Mouse (Mus musculus) myocyte (in vitro differentiated cells): Measurements from ENCODE around the gene St6galnac3. TPM values are rescaled to one million over a fixed set of nuclear protein-coding genes. Genes with fewer than 3 reads are reported as not detected.

Experiments
- H3K27me3 ChIP-seq: one replicate; pipeline ENCODE4 v1.6.1; 2011; ENCODE audit not compliant: control insufficient read depth, insufficient read depth, insufficient read length
- H3K36me3 ChIP-seq: one replicate; pipeline ENCODE4 v1.6.1; 2011; ENCODE audit not compliant: control insufficient read depth, insufficient read depth
- H3K4me2 ChIP-seq: one replicate; pipeline ENCODE4 v1.6.1; 2011; ENCODE audit warnings: low read depth, control low read depth
- H3K4me3 ChIP-seq: one replicate; pipeline ENCODE4 v1.5.1; 2011; ENCODE audit warnings: mild to moderate bottlenecking, control low read depth, moderate library complexity
- H3K79me2 ChIP-seq: one replicate; pipeline ENCODE4 v1.6.1; 2011; ENCODE audit not compliant: control insufficient read depth, insufficient read depth
- H3ac ChIP-seq: one replicate; pipeline ENCODE4 v1.6.1; 2011; ENCODE audit not compliant: control insufficient read depth, insufficient read length
- CEBPB ChIP-seq: IDR thresholded peaks from 2 replicates; pipeline ENCODE4 v1.6.1; 2011; ENCODE audit warnings: mild to moderate bottlenecking, moderate library complexity; ENCODE audit not compliant: poor library complexity, insufficient read depth, severe bottlenecking
- E2F4 ChIP-seq: IDR thresholded peaks from one replicate; pipeline ENCODE4 v1.6.1; 2011; ENCODE audit warnings: mild to moderate bottlenecking, control low read depth, moderate library complexity; ENCODE audit not compliant: insufficient read depth
- MAX ChIP-seq: IDR thresholded peaks from one replicate; pipeline ENCODE4 v1.6.1; 2011; ENCODE audit warnings: low read depth, mild to moderate bottlenecking, control low read depth
- MYOD1 ChIP-seq, 3 experiments: IDR thresholded peaks; one replicate each; pipeline ENCODE4 v1.6.1; 2011; ENCODE audit warnings: control low read depth in 2 of 3, low read depth in 2 of 3, mild to moderate bottlenecking in 2 of 3, moderate library complexity in 1 of 3; ENCODE audit not compliant: insufficient read length in 2 of 3, control insufficient read depth in 1 of 3
- MYOG ChIP-seq, 3 experiments: IDR thresholded peaks; one replicate each; pipeline ENCODE4 v1.6.1; 2011; ENCODE audit warnings: control low read depth in 2 of 3, low read depth in 2 of 3, mild to moderate bottlenecking in 2 of 3; ENCODE audit not compliant: insufficient read length in 2 of 3, control insufficient read depth in 1 of 3, insufficient read depth in 1 of 3
- POLR2A ChIP-seq: IDR thresholded peaks from one replicate; pipeline ENCODE4 v1.6.1; 2011; ENCODE audit warnings: low read depth, mild to moderate bottlenecking, control low read depth, moderate library complexity; ENCODE audit not compliant: insufficient read length
- POLR2AphosphoS2 ChIP-seq: IDR thresholded peaks from one replicate; pipeline ENCODE4 v1.6.1; 2011; ENCODE audit warnings: low read depth, control low read depth; ENCODE audit not compliant: insufficient read length
- REST ChIP-seq: IDR thresholded peaks from one replicate; pipeline ENCODE4 v1.6.1; 2011; ENCODE audit warnings: mild to moderate bottlenecking, control low read depth, moderate library complexity; ENCODE audit not compliant: insufficient read depth, insufficient read length
- SRF ChIP-seq: IDR thresholded peaks from one replicate; pipeline ENCODE4 v1.6.1; 2011; ENCODE audit warnings: low read depth; ENCODE audit not compliant: control insufficient read depth, insufficient read length
- TCF12 ChIP-seq: IDR thresholded peaks from one replicate; pipeline ENCODE4 v1.6.1; 2011; ENCODE audit warnings: mild to moderate bottlenecking, control low read depth; ENCODE audit not compliant: poor library complexity, insufficient read depth, severe bottlenecking
- TCF3 ChIP-seq: IDR thresholded peaks from one replicate; pipeline ENCODE4 v1.6.1; 2011; ENCODE audit warnings: low read depth, control low read depth; ENCODE audit not compliant: insufficient read length
- USF1 ChIP-seq: IDR thresholded peaks from one replicate; pipeline ENCODE4 v1.6.1; 2011; ENCODE audit warnings: low read depth, mild to moderate bottlenecking, control low read depth, moderate library complexity
- polyA plus RNA-seq: library from polyadenylated mRNA; unstranded; fragments of >200 nt; fragmentation: generic; extraction: Trizol; gene quantifications from one replicate; pipeline ENCODE4 v1.2.1, GENCODE M21; 2012; ENCODE audit warnings: missing spikeins

Gene St6galnac3
- polyA plus RNA-seq, 1 experiment: not detected

GRCm38 (mm10) chr3:153277389-153277999 lies 447.5 kb downstream of the St6galnac3 start:
- no peaks in the 10 kb centered on the region for H3K27me3 ChIP-seq
- peak overlapping the region; percentile 45 for H3K4me2 ChIP-seq
- no peak for TF ChIP-seq CEBPB
- peak in 2 of 3 experiments; percentile 88 to 94 for TF ChIP-seq MYOD1 (IDR thresholded peaks at IDR 0.05; ENCODE audit: control insufficient read depth in 1 of 3, insufficient read length in 2 of 3, low read depth in 2 of 3)
- peak in 2 of 3 experiments; percentile 51 to 53 for TF ChIP-seq MYOG (IDR thresholded peaks at IDR 0.05; ENCODE audit: control insufficient read depth in 1 of 3, insufficient read depth in 1 of 3, insufficient read length in 2 of 3, low read depth in 2 of 3)
- no peaks in the 10 kb centered on the region for H3K36me3 ChIP-seq
- no peak overlapping the region for H3ac ChIP-seq
- no peak overlapping the region for H3K4me3 ChIP-seq
- H3K79me2 ChIP-seq: no peaks in the 10 kb centered on the region

- no peaks in the 10 kb centered on the region for H3K79me2 ChIP-seq
- H3K4me2 ChIP-seq: peak overlapping the region; percentile 45
- no peaks in the 10 kb centered on the region for H3K27me3 ChIP-seq
- H3K4me3 ChIP-seq: no peak overlapping the region
- H3K36me3 ChIP-seq: no peaks in the 10 kb centered on the region
- no peak for TF ChIP-seq SRF
- no peak for TF ChIP-seq POLR2A
- TF ChIP-seq POLR2AphosphoS2: no peak
- TF ChIP-seq MAX: no peak
- no peak for TF ChIP-seq E2F4
- no peak for TF ChIP-seq USF1
- TF ChIP-seq TCF3: no peak
- TF ChIP-seq MYOG (IDR thresholded peaks at IDR 0.05; ENCODE audit: control insufficient read depth in 1 of 3, insufficient read depth in 1 of 3, insufficient read length in 2 of 3, low read depth in 2 of 3): no peak
- TF ChIP-seq CEBPB: no peak
- TF ChIP-seq MYOD1 (IDR thresholded peaks at IDR 0.05; ENCODE audit: control insufficient read depth in 1 of 3, insufficient read length in 2 of 3, low read depth in 2 of 3): no peak
- no peak for TF ChIP-seq REST
- no peak for TF ChIP-seq TCF12
- H3ac ChIP-seq: no peak overlapping the region
Measured at GRCm38 (mm10) chr3:153276830-153277388, 448.1 kb downstream of the St6galnac3 start.

GRCm38 (mm10) chr3:153276101-153276829 lies 448.7 kb downstream of the St6galnac3 start:
- TF ChIP-seq CEBPB: no peak
- TF ChIP-seq MYOG (IDR thresholded peaks at IDR 0.05; ENCODE audit: control insufficient read depth in 1 of 3, insufficient read depth in 1 of 3, insufficient read length in 2 of 3, low read depth in 2 of 3): no peak
- TF ChIP-seq MYOD1 (IDR thresholded peaks at IDR 0.05; ENCODE audit: control insufficient read depth in 1 of 3, insufficient read length in 2 of 3, low read depth in 2 of 3): peak in 1 of 3 experiments; percentile 28
- TF ChIP-seq POLR2AphosphoS2: no peak
- peak; percentile 47 for TF ChIP-seq USF1
- TF ChIP-seq POLR2A: no peak
- no peak overlapping the region for H3ac ChIP-seq
- H3K36me3 ChIP-seq: no peaks in the 10 kb centered on the region
- H3K27me3 ChIP-seq: no peaks in the 10 kb centered on the region
- H3K4me3 ChIP-seq: no peak overlapping the region
- no peaks in the 10 kb centered on the region for H3K79me2 ChIP-seq
- H3K4me2 ChIP-seq: peak overlapping the region; percentile 45

- TF ChIP-seq USF1 (no peak), POLR2A (no peak), SRF (no peak), MYOG (IDR thresholded peaks at IDR 0.05; ENCODE audit: control insufficient read depth in 1 of 3, insufficient read depth in 1 of 3, insufficient read length in 2 of 3, low read depth in 2 of 3) (no peak), TCF12 (no peak), E2F4 (no peak), CEBPB (no peak), MYOD1 (IDR thresholded peaks at IDR 0.05; ENCODE audit: control insufficient read depth in 1 of 3, insufficient read length in 2 of 3, low read depth in 2 of 3) (no peak), REST (no peak), TCF3 (no peak)
- no peak overlapping the region for H3K4me3 ChIP-seq
- no peak overlapping the region for H3ac ChIP-seq
- no peaks in the 10 kb centered on the region for H3K36me3 ChIP-seq
- H3K79me2 ChIP-seq: no peaks in the 10 kb centered on the region
- H3K27me3 ChIP-seq: no peaks in the 10 kb centered on the region
- no peak overlapping the region for H3K4me2 ChIP-seq
Measured at GRCm38 (mm10) chr3:153272241-153272640, 452.7 kb downstream of the St6galnac3 start.

- no peak overlapping the region for H3ac ChIP-seq
- no peaks in the 10 kb centered on the region for H3K27me3 ChIP-seq
- no peak for TF ChIP-seq USF1
- TF ChIP-seq POLR2A: no peak
- TF ChIP-seq REST: peak; percentile 83
- TF ChIP-seq E2F4: no peak
- no peak for TF ChIP-seq TCF3
- no peak overlapping the region for H3K4me3 ChIP-seq
- no peak overlapping the region for H3K4me2 ChIP-seq
- H3K79me2 ChIP-seq: no peaks in the 10 kb centered on the region
- no peaks in the 10 kb centered on the region for H3K36me3 ChIP-seq
Measured at GRCm38 (mm10) chr3:153267397-153267796, 457.6 kb downstream of the St6galnac3 start.
